ENCODE assay signal across 13 mouse cellular contexts in the genomic region with DNA sequence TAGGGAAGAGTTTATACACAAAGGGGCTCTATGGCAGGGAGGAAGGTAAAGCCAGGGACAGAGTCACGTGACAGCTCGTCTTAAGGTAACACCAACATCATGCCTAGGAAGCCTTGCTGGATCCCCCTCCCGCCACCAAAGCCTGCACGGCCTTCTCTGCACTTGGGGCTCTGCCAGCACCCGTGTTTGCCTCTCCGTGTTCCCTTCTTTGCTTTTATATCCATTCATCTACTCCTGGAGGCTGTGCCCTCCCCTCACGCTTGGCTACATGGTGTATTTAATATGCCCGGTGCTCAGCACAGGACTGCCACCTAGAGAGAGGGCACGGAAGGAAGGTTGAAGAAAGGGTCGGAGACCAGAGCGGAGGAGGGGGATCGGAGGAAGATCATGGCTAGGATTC.
"Had no signal": no experiment of that assay in that cellular context is flagged by ENCODE, and none has a peak within 500 bp of the region (broad histone marks: within the 10 kb centered on the region; RNA-seq: fewer than 3 reads in every experiment).

No protein-coding gene starts in this region.

- H3K4me3 ChIP-seq: limb, embryonic 15.5 days; liver, embryonic 12.5 days; midbrain, embryonic 10.5 days; midbrain, embryonic 15.5 days; neural tube, embryonic 13.5 days; stomach, embryonic 15.5 days had no signal

- H3K9me3 ChIP-seq: limb, embryonic 15.5 days; liver, embryonic 12.5 days; midbrain, embryonic 10.5 days; midbrain, embryonic 15.5 days; neural tube, embryonic 13.5 days; stomach, embryonic 15.5 days had no signal

- H3K36me3 ChIP-seq: limb, embryonic 15.5 days; liver, embryonic 12.5 days; midbrain, embryonic 10.5 days; midbrain, embryonic 15.5 days; neural tube, embryonic 13.5 days; stomach, embryonic 15.5 days had no signal

- H3K4me2 ChIP-seq: limb, embryonic 15.5 days; liver, embryonic 12.5 days; lung, embryonic 14.5 days; midbrain, embryonic 15.5 days; neural tube, embryonic 13.5 days; stomach, embryonic 15.5 days had no signal

- H3K4me1 ChIP-seq: liver, embryonic 12.5 days; stomach, embryonic 15.5 days had no signal

- ATAC-seq: liver, embryonic 12.5 days; midbrain, embryonic 15.5 days had no signal

- H3K27ac ChIP-seq: limb, embryonic 15.5 days; liver, embryonic 12.5 days; midbrain, embryonic 10.5 days; midbrain, embryonic 15.5 days; neural tube, embryonic 13.5 days; stomach, embryonic 15.5 days had no signal

- H3K27me3 ChIP-seq: limb, embryonic 15.5 days; midbrain, embryonic 15.5 days; stomach, embryonic 15.5 days had no signal

- H3K9ac ChIP-seq: limb, embryonic 15.5 days; liver, embryonic 12.5 days; lung, embryonic 14.5 days; midbrain, embryonic 15.5 days; neural tube, embryonic 13.5 days; stomach, embryonic 15.5 days had no signal

- DNase-seq: kidney, postnatal 25 days; layer of hippocampus, postnatal 36 days; lung, embryonic 14.5 days; lung, postnatal 10 days; lung, postnatal 4 days; thymus, adult 18-20 months; thymus, postnatal 14 days had no signal
